Mouse (Mus musculus): ENCODE results near the gene Zbtb32.

GRCm38 (mm10) chr7:30560296-30560695, 38.4 kb downstream of the Zbtb32 start:
- TF ChIP-seq EP300 (IDR thresholded peaks at IDR 0.05; ENCODE audit: low read depth): no peak
- TF ChIP-seq CTCF (IDR thresholded peaks at IDR 0.05; ENCODE audit: low read depth): no peak

Data from liver, embryonic 14.5 days (tissue).